Mouse (Mus musculus) bone marrow macrophage, adult 2 months (primary cell): ENCODE data around the gene Ccm2l.

Experiments
- CTCF ChIP-seq: IDR thresholded peaks from 2 replicates; pipeline ENCODE4 v1.5.1; 2012; ENCODE audit warnings: low read depth, mild to moderate bottlenecking, low read length, moderate library complexity
- POLR2A ChIP-seq: IDR thresholded peaks from 2 replicates; pipeline ENCODE4 v1.6.1; 2012; ENCODE audit warnings: mild to moderate bottlenecking, low read depth, low read length, borderline replicate concordance

- no peak for TF ChIP-seq CTCF
- TF ChIP-seq POLR2A: no peak
These were observed 32.1 kb upstream of the Ccm2l start for GRCm38 (mm10) chr2:153033545-153034230.
